Mouse (Mus musculus) mouse embryonic stem cell (cell line): Measurements from ENCODE around the gene Fitm1.

ENCODE experiments used
- in situ Hi-C, 2 experiments: fragments of 300-500 bp; cut with MboI; formaldehyde crosslinking; loops; 1 replicate in 1 of 2; 3 replicates in 1 of 2; pipeline ENCODE4 v1.14.3; 2019 to 2020; ENCODE audit warnings: low sequenced_read_pairs in 2 of 2, low pct_unique_long_range_greater_than_20kb in 1 of 2, mixed read lengths in 1 of 2; ENCODE audit not compliant: unreplicated experiment in 1 of 2

Fitm1 gene

GRCm38 (mm10) chr14:55589771-55590448 is 14.5 kb downstream of the Fitm1 start:
- in situ Hi-C loops, result no loop called here

- in situ Hi-C loops, result no loop called here
Measured at GRCm38 (mm10) chr14:55590748-55591330, 15.4 kb downstream of the Fitm1 start, which contains the start of gene Psme2. Psme2 (minus strand) TSS chr14:55591113.

GRCm38 (mm10) chr14:55591331-55591891 is 16.0 kb downstream of the Fitm1 start, which contains the start of gene Rnf31:
Rnf31 (plus strand) TSS chr14:55591708.
- in situ Hi-C loops, result no loop called here

DNA sequence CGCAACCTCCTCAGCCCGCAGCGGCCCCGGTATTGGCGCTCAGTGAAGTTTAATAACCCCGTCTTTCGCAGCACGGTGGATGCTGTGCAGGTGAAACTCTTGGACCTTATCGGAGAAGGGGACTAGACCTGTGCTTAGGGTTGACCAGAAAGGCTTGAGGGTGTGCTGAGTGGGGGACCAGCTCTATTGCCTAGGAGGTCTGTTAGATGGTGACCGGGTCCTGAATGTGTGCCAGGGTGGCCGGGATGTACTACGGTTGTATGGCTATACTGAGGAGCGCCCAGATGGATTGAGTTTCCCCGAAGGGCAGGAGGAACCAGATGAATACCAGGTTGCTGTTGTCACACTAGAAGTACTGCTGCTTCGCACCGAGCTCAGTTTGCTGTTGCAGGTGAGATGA is 16.8 kb downstream of the Fitm1 start:
- in situ Hi-C loops, result no loop called here

DNA sequence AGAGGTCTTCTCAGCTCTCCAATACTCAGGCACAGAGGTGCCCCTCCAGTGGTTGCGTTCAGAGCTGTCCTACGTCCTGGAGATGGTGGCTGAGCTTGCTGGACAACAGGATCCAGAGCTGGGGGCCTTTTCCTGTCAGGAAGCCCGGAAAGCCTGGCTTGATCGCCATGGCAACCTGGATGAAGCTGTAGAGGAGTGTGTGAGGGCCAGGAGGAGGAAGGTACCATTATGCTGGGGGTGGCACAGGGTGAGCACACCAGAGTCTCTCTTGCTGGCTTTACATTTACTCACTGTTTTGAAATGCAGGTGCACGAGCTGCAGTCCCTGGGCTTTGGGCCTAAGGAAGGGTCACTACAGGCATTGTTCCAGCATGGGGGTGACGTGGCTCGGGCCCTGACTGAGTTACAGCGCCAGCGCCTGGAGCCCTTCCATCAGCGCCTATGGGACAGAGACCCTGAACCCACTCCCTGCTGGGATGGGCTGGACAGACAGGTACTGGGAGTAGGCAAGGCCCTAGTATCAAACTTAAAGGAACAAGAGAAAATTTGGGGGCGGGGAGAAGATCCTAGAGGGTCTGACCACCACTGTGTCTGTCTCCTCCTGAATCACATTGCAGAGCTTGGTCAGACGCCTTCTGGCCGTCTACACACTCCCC is 20.7 kb downstream of the Fitm1 start:
- in situ Hi-C loops, result no loop called here

- in situ Hi-C loops, result no loop called here
Measured at GRCm38 (mm10) chr14:55598521-55599390, 23.3 kb downstream of the Fitm1 start.

DNA sequence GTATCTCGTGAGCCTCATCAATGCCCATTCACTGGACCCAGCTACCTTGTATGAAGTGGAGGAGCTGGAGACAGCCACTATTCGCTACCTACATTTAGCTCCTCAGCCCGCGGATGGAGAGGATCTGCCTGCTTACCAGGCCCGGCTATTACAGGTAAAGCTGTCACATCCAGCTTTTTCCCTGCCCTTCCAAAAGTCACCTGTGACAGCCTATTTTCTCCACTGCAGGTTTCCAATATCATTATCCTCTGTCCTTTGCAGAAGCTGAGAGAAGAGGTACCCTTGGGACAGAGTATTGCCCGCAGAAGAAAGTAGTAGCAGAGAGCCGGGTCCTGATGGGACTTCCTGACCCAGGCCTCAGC is 27.8 kb downstream of the Fitm1 start, which contains the start of gene Irf9:
TSS of gene Irf9 (plus strand) at position 301 of the 362 bp plus-strand sequence.
- in situ Hi-C loops, result no loop called here

DNA sequence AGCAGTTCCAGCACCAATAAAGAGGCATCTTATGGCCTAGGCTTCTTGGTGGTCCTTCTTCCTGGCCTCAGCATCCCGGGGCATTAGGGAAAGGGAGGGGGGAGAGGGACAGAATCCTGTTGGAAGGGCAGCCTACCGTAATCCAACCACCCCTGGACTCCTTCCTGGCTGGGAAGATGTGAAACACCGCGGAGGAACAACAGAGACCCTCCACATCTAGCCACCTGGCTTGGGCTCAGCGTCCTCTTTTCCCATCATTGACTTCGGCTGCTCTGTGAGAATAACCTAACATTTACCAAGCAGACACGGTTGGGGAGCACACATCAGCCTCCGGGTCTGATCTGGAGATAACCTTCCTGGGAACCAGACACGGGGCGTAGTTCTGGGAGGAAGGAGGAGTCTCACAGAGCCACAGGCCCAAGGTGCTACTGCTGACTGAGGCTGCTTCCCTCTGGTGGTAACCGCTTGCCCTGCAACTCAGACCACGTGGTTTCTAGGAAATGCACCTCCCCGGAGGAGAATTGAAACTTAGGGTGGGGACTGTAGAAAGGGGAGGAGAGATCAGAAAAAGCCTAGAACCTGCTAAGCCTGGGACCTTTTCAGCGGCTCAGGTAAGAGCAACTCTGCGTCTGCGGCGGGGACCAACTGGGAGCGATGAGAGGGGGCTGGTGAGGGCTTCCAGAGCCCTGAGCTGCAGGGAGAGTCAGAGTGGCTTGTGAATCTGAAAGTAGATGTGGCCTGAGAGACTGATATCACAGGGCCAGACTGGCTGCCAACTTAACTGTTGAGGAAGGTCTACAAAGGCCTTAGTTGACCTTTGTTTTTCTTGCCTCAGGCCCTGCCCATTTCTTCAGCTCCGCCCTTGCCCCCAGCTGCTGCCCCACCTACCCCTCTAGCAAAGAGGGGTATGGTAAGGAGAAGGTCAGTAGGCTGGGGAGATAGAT is 28.5 kb downstream of the Fitm1 start:
- in situ Hi-C loops, result no loop called here

- in situ Hi-C loops, result no loop called here
Measured at GRCm38 (mm10) chr14:55604823-55605222, 29.4 kb downstream of the Fitm1 start.

- in situ Hi-C loops, result no loop called here
Measured at GRCm38 (mm10) chr14:55605743-55606459, 30.5 kb downstream of the Fitm1 start.

DNA sequence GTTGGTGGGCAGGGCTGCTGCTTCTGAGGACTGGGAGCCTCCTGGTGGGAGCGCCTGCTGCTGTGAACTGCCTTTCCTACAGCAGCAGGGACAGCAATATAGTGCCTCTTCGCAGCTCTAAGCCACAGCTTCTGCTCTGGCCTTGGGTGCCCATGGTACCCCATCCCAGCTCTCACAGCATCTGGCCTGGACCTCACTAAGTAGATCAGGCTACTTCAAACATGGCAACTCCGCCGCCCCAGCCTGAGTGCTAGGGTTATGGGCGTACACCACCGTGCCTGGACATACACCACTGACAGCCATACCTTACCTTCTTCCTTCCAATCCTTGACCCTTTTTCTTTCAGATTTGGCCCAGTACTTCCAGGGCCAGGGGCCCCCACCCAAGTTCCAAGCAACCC is 32.9 kb downstream of the Fitm1 start:
- in situ Hi-C loops, result no loop called here

DNA sequence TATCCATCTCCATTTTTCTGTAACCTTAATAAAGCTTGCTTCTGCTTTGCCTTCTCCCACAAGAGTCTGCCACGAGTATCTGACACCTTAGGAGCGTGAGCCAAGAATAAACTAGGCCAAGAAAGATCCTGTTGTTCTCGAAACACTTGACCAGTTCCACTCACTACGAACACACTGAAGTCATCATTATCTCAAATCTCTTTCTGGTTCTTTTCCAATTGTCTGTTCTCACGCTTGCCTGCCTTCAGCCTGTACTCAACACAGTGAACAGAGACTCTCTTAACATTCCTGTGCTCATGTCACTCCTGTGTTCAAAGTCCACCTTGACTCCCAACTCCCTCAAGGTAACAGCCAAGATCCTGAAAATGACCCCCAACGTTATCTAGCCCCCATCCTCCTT is 37.9 kb downstream of the Fitm1 start:
- in situ Hi-C loops, result no loop called here

GRCm38 (mm10) chr14:55614565-55615178 is 39.3 kb downstream of the Fitm1 start:
- in situ Hi-C loops, result no loop called here

GRCm38 (mm10) chr14:55615876-55616275 is 40.5 kb downstream of the Fitm1 start:
- in situ Hi-C loops, result no loop called here

DNA sequence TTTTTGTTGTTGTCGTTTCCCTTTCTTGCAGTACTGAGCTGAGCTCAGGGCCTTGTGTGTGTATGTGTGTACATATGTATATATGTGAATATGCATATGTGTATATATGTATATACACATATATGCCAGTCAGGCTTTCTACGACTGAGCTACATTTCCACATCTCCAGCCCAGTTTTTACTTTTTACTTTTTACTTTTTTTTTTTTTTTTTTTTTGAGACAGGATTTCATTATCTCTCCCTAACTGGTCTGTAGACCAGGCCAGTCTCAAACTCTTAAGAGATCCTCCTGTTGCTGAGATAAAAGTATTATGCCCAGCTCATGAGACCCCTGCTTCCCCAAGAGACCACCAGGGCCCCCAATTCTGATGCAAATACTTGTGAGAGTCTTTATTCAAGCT is 41.4 kb downstream of the Fitm1 start:
- in situ Hi-C loops, result no loop called here

DNA sequence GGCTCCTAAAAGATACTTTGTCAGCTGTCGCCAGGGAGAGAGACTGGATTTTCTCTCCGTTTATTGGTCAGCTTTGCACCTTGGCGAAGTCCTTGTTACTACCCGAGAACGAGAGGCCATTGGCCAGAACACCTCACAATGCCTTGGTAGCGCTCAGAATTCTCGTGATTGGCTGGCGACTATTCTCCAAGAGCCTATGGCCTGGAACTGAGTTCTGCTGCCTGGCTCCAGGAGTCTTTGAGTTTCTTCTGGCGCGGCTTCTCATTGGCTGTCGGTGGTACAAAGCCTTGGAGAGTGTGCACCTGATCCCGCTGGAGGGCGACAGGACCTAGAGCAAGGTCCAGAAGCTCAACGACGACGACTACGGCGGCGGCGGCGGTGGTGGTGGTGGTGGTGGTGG is 42.4 kb downstream of the Fitm1 start, which contains the start of gene Rec8:
TSS of gene Rec8 (plus strand) at position 216 of the 400 bp plus-strand sequence.
- in situ Hi-C loops, result no loop called here
